Mouse (Mus musculus): ENCODE results near the gene Morf4l1.

DNA sequence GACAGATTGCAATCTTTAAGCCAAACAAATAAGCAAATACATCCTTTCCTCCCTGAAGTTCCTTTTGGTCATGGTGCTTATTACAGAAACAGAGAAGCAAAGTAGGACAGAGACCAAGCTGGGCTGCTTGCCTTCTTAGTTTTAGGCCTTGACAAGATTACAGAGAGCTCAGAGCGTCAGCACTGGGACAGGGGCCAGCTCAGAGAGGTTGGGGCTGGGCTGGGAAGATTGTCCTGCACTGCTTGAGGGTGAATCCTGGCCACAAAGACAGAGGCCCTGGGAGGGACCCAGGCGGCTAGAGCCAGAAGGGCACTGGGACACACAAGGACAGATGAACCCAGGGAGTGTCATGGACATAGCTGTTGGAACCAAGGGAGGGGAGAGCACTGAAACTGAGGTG lies 31.2 kb upstream of the Morf4l1 start:
- TF ChIP-seq CTCF (IDR thresholded peaks at IDR 0.05; ENCODE audit: borderline replicate concordance, extremely low read depth, insufficient read depth, insufficient read length) (no peak), POLR2A (IDR thresholded peaks at IDR 0.05; ENCODE audit: borderline replicate concordance, extremely low read depth, insufficient read depth, insufficient read length, poor library complexity, severe bottlenecking) (no peak)
